Mouse (Mus musculus) erythroid progenitor cell, adult 5-6 weeks (primary cell): ENCODE data around the gene Sox15. TPM values are rescaled to one million over a fixed set of nuclear protein-coding genes. Genes with fewer than 3 reads are reported as not detected.
"Not testable (repeated sequence)": the region's sequence is repeated elsewhere in the genome, so short reads cannot be mapped to it uniquely, and the experiment has no call there.

Experiments
- ATAC-seq: replicated peaks from 2 replicates; pipeline ENCODE4 v1.8.0; 2016; ENCODE audit warnings: moderate number of reproducible peaks, mild to moderate bottlenecking, moderate TSS enrichment, inconsistent platforms; ENCODE audit not compliant: poor library complexity, low FRiP score, severe bottlenecking
- total RNA-seq, 2 experiments: library from RNA; stranded (forward) in 1 of 2; stranded (reverse) in 1 of 2; fragments of 150-400 nt in 1 of 2; fragments of 186-747, 209-891 nt in 1 of 2; gene quantifications; 2 replicates each; pipeline versions ENCODE4 v1.2.3 to v1.2.4; 2015 to 2017; ENCODE audit warnings: low replicate concordance in 2 of 2

The Sox15 gene
- total RNA-seq, 2 experiments from 2014 or later, result not detected

DNA sequence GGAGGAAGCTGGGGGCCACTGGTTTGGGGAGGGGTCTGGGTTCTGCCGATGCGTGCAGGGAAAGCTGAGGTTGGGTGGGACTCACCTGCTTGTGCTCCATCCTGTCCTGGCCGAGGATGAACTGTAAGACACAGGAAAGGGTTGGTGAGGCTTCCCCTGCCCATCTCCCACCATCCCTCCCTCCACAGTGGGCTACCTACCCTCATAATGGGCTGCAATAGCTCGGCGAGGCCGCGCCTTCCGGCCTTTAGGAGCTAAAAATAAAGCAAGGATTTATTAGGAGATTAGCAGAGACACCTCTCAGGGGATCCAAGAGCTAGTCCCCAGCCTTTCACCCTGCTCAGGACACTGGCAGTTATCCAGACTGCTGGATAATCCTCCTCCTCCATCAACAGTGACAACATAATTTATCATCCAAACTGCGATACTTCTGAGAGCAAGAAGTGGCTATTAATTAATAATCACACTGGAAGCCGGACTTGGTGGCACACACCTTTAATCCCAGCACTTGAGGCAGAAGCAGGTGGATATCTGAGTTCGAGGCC, 38.4 kb downstream of the Sox15 start:
- no peak for ATAC-seq

DNA sequence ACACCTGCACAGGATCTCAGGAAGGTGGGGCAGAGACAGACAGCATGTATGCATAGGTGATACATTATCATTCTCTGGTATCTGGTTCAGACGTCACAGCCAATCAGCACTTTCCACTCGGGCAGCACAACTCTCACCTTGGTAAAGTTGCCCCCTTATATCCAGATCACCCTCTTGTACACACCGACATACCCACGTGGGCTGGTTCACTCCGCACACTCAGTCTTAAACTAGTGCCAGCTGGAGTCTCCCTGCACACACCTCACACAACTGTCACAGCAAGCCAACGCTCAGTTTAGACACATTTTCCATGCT, 39.9 kb downstream of the Sox15 start:
- ATAC-seq, result no peak

GRCm38 (mm10) chr11:69695361-69696181, 40.5 kb downstream of the Sox15 start, which contains the start of the genes Tnfsf12 and Tnfsfm13:
TSS of gene Tnfsf12 (minus strand) at chr11:69695849.
TSS of gene Tnfsfm13 (minus strand) at chr11:69696098.
- no peak for ATAC-seq

GRCm38 (mm10) chr11:69697396-69697795, 42.3 kb downstream of the Sox15 start:
- no peak for ATAC-seq

GRCm38 (mm10) chr11:69698574-69698973, 43.5 kb downstream of the Sox15 start:
- ATAC-seq, result no peak

DNA sequence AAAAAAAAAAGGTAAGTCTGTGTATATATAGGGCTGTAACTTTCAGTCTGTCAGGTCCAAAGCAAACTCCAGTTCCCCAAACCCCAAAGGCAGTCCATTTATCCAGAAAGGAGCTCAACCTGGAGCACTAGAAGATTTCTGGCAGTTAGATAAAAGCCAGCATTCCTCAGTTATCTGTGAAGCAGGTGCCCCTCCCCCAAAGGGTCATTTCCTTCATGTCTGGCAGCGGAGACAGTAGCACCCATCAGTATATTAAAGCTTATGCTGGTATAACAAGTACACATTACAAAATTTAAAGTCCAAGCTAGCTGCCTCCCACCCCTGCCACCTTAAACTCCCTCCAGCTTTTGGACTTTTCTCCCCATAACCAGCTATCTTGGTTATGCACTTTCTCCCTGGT, 44.5 kb downstream of the Sox15 start:
- ATAC-seq, result no peak

DNA sequence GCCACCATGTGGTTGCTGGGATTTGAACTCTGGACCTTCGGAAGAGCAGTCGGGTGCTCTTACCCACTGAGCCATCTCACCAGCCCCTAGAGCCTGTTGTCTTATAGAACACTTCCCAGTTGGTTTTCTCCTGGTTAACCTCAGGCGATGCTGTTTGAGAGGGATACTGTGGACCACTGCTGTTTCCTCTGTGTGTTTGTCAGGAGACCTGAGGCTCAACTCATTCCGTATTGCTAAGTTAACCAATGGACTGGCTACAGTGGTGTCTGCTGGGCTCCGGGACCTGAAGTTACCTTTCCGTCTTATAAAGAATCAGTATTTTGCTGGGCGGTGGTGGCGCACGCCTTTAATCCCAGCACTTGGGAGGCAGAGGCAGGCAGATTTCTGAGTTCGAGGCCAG, 47.8 kb downstream of the Sox15 start:
- not testable (repeated sequence) for ATAC-seq

- ATAC-seq, result not testable (repeated sequence)
These were observed 48.3 kb downstream of the Sox15 start for GRCm38 (mm10) chr11:69703381-69703780.

GRCm38 (mm10) chr11:69703814-69704612, 48.9 kb downstream of the Sox15 start:
- ATAC-seq, result no peak

DNA sequence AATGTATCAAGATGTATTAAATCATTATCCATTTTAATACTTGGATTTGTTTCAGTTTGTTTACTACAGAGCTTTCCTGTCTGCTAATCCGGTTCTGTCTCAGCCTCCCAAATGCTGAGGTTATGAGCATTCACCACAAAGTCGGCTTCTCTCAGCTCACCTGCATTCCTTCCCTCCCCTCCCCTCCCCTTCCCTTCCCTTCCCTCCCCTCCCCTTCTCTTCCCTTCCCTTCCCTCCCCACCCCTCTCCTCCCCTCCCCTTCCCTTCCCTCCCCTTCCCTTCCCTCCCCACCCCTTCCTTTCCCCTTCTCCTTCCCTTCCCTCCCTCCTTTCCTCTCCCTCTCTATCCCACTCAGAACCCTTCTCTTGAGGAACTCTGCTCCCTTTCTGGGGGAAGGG, 49.5 kb downstream of the Sox15 start:
- no peak for ATAC-seq

Other genes starting within 250 kb of the Sox15 start
Only the 30 nearest of the 34 such genes appear.
- not detected in 2 replicates for gene Dnah2, start 106.2 kb upstream of the Sox15 start, total RNA-seq (2015; ENCODE audit: low replicate concordance)
- 0.13 TPM in 1 of 2 replicates, not detected in the other for gene Dnah2, start 106.2 kb upstream of the Sox15 start, total RNA-seq (2017; ENCODE audit: low replicate concordance)
- 2.5 and 2.9 TPM in 2 replicates for gene Efnb3, start 95.1 kb upstream of the Sox15 start, total RNA-seq (2015; ENCODE audit: low replicate concordance)
- gene Efnb3, start 95.1 kb upstream of the Sox15 start, total RNA-seq (2017; ENCODE audit: low replicate concordance), result 0.77 and 1.1 TPM in 2 replicates
- 13.8 and 48.3 TPM in 2 replicates for gene Wrap53, start 75.1 kb upstream of the Sox15 start, total RNA-seq (2015; ENCODE audit: low replicate concordance)
- gene Wrap53, start 75.1 kb upstream of the Sox15 start, total RNA-seq (2017; ENCODE audit: low replicate concordance), result 13.5 and 18.4 TPM in 2 replicates
- 38.2 and 75.9 TPM in 2 replicates for gene Trp53, start 75.0 kb upstream of the Sox15 start, total RNA-seq (2015; ENCODE audit: low replicate concordance)
- gene Trp53, start 75.0 kb upstream of the Sox15 start, total RNA-seq (2017; ENCODE audit: low replicate concordance), result 12.2 TPM in 2 replicates
- 20.9 and 36.5 TPM in 2 replicates for gene Atp1b2, start 49.4 kb upstream of the Sox15 start, total RNA-seq (2015; ENCODE audit: low replicate concordance)
- gene Atp1b2, start 49.4 kb upstream of the Sox15 start, total RNA-seq (2017; ENCODE audit: low replicate concordance), result 3.5 and 4.5 TPM in 2 replicates
- gene Shbg, start 37.4 kb upstream of the Sox15 start, total RNA-seq (2015; ENCODE audit: low replicate concordance), result not detected in 2 replicates
- not detected in 2 replicates for gene Shbg, start 37.4 kb upstream of the Sox15 start, total RNA-seq (2017; ENCODE audit: low replicate concordance)
- gene Sat2, start 33.3 kb upstream of the Sox15 start, total RNA-seq (2015; ENCODE audit: low replicate concordance), result not detected in 2 replicates
- gene Sat2, start 33.3 kb upstream of the Sox15 start, total RNA-seq (2017; ENCODE audit: low replicate concordance), result not detected in 2 replicates
- 18.0 and 24.9 TPM in 2 replicates for gene Fxr2, start 22.3 kb upstream of the Sox15 start, total RNA-seq (2015; ENCODE audit: low replicate concordance)
- gene Fxr2, start 22.3 kb upstream of the Sox15 start, total RNA-seq (2017; ENCODE audit: low replicate concordance), result 42.4 and 44.2 TPM in 2 replicates
- gene Mpdu1, start 7.3 kb downstream of the Sox15 start, total RNA-seq (2015; ENCODE audit: low replicate concordance), result 12.2 and 16.2 TPM in 2 replicates
- 17.7 and 28.4 TPM in 2 replicates for gene Mpdu1, start 7.3 kb downstream of the Sox15 start, total RNA-seq (2017; ENCODE audit: low replicate concordance)
- gene Cd68, start 10.8 kb downstream of the Sox15 start, total RNA-seq (2015; ENCODE audit: low replicate concordance), result 65.0 and 66.7 TPM in 2 replicates
- gene Cd68, start 10.8 kb downstream of the Sox15 start, total RNA-seq (2017; ENCODE audit: low replicate concordance), result 39.1 and 47.7 TPM in 2 replicates
- gene Eif4a1, start 17.1 kb downstream of the Sox15 start, total RNA-seq (2015; ENCODE audit: low replicate concordance), result 233 and 247 TPM in 2 replicates
- 229 and 230 TPM in 2 replicates for gene Eif4a1, start 17.1 kb downstream of the Sox15 start, total RNA-seq (2017; ENCODE audit: low replicate concordance)
- gene Senp3, start 26.8 kb downstream of the Sox15 start, total RNA-seq (2015; ENCODE audit: low replicate concordance), result 32.3 and 41.8 TPM in 2 replicates
- 24.8 and 43.4 TPM in 2 replicates for gene Senp3, start 26.8 kb downstream of the Sox15 start, total RNA-seq (2017; ENCODE audit: low replicate concordance)
- 3.2 TPM in 1 of 2 replicates, not detected in the other for gene Tnfsf13, start 30.5 kb downstream of the Sox15 start, total RNA-seq (2015; ENCODE audit: low replicate concordance)
- 4.1 TPM in 1 of 2 replicates, not detected in the other for gene Tnfsf13, start 30.5 kb downstream of the Sox15 start, total RNA-seq (2017; ENCODE audit: low replicate concordance)
- 1.3 and 7.2 TPM in 2 replicates for gene Tnfsf12, start 40.5 kb downstream of the Sox15 start, total RNA-seq (2015; ENCODE audit: low replicate concordance)
- not detected in 2 replicates for gene Tnfsf12, start 40.5 kb downstream of the Sox15 start, total RNA-seq (2017; ENCODE audit: low replicate concordance)
- 1.8 TPM in 1 of 2 replicates, not detected in the other for gene Tnfsfm13, start 40.8 kb downstream of the Sox15 start, total RNA-seq (2015; ENCODE audit: low replicate concordance)
- gene Tnfsfm13, start 40.8 kb downstream of the Sox15 start, total RNA-seq (2017; ENCODE audit: low replicate concordance), result 6.4 and 9.4 TPM in 2 replicates
- 124 and 145 TPM in 2 replicates for gene Polr2a, start 103.3 kb downstream of the Sox15 start, total RNA-seq (2015; ENCODE audit: low replicate concordance)
- gene Polr2a, start 103.3 kb downstream of the Sox15 start, total RNA-seq (2017; ENCODE audit: low replicate concordance), result 131 and 162 TPM in 2 replicates
- gene Slc35g3, start 106.7 kb downstream of the Sox15 start, total RNA-seq (2015; ENCODE audit: low replicate concordance), result not detected in 2 replicates
- not detected in 2 replicates for gene Slc35g3, start 106.7 kb downstream of the Sox15 start, total RNA-seq (2017; ENCODE audit: low replicate concordance)
- 2.9 and 3.8 TPM in 2 replicates for gene Zbtb4, start 110.6 kb downstream of the Sox15 start, total RNA-seq (2015; ENCODE audit: low replicate concordance)
- 0.77 and 3.0 TPM in 2 replicates for gene Zbtb4, start 110.6 kb downstream of the Sox15 start, total RNA-seq (2017; ENCODE audit: low replicate concordance)
- gene Chrnb1, start 140.6 kb downstream of the Sox15 start, total RNA-seq (2015; ENCODE audit: low replicate concordance), result not detected in 2 replicates
- gene Chrnb1, start 140.6 kb downstream of the Sox15 start, total RNA-seq (2017; ENCODE audit: low replicate concordance), result 0.77 TPM in 1 of 2 replicates, not detected in the other
- not detected in 2 replicates for gene Fgf11, start 146.5 kb downstream of the Sox15 start, total RNA-seq (2015; ENCODE audit: low replicate concordance)
- gene Fgf11, start 146.5 kb downstream of the Sox15 start, total RNA-seq (2017; ENCODE audit: low replicate concordance), result not detected in 2 replicates
- not detected in 2 replicates for gene Tmem102, start 150.3 kb downstream of the Sox15 start, total RNA-seq (2015; ENCODE audit: low replicate concordance)
- not detected in 2 replicates for gene Tmem102, start 150.3 kb downstream of the Sox15 start, total RNA-seq (2017; ENCODE audit: low replicate concordance)
- not detected in 2 replicates for gene Gm39566, start 160.0 kb downstream of the Sox15 start, total RNA-seq (2015; ENCODE audit: low replicate concordance)
- not detected in 2 replicates for gene Gm39566, start 160.0 kb downstream of the Sox15 start, total RNA-seq (2017; ENCODE audit: low replicate concordance)
- not detected in 2 replicates for gene Spem2, start 163.2 kb downstream of the Sox15 start, total RNA-seq (2015; ENCODE audit: low replicate concordance)
- not detected in 2 replicates for gene Spem2, start 163.2 kb downstream of the Sox15 start, total RNA-seq (2017; ENCODE audit: low replicate concordance)
- not detected in 2 replicates for gene Spem1, start 166.9 kb downstream of the Sox15 start, total RNA-seq (2015; ENCODE audit: low replicate concordance)
- not detected in 2 replicates for gene Spem1, start 166.9 kb downstream of the Sox15 start, total RNA-seq (2017; ENCODE audit: low replicate concordance)
- 0.72 and 0.84 TPM in 2 replicates for gene Nlgn2, start 182.5 kb downstream of the Sox15 start, total RNA-seq (2015; ENCODE audit: low replicate concordance)
- gene Nlgn2, start 182.5 kb downstream of the Sox15 start, total RNA-seq (2017; ENCODE audit: low replicate concordance), result 0.08 and 0.26 TPM in 2 replicates
- gene Tmem256, start 183.2 kb downstream of the Sox15 start, total RNA-seq (2015; ENCODE audit: low replicate concordance), result 258 and 276 TPM in 2 replicates
- gene Tmem256, start 183.2 kb downstream of the Sox15 start, total RNA-seq (2017; ENCODE audit: low replicate concordance), result 123 and 303 TPM in 2 replicates
- 24.9 and 26.0 TPM in 2 replicates for gene Plscr3, start 191.1 kb downstream of the Sox15 start, total RNA-seq (2015; ENCODE audit: low replicate concordance)
- gene Plscr3, start 191.1 kb downstream of the Sox15 start, total RNA-seq (2017; ENCODE audit: low replicate concordance), result 15.1 and 27.7 TPM in 2 replicates
- 5.9 and 6.8 TPM in 2 replicates for gene Tnk1, start 203.4 kb downstream of the Sox15 start, total RNA-seq (2015; ENCODE audit: low replicate concordance)
- 7.3 and 8.1 TPM in 2 replicates for gene Tnk1, start 203.4 kb downstream of the Sox15 start, total RNA-seq (2017; ENCODE audit: low replicate concordance)
- gene Tmem95, start 222.7 kb downstream of the Sox15 start, total RNA-seq (2015; ENCODE audit: low replicate concordance), result not detected in 2 replicates
- not detected in 2 replicates for gene Tmem95, start 222.7 kb downstream of the Sox15 start, total RNA-seq (2017; ENCODE audit: low replicate concordance)
- 0.72 and 0.84 TPM in 2 replicates for gene Kctd11, start 226.1 kb downstream of the Sox15 start, total RNA-seq (2015; ENCODE audit: low replicate concordance)
- gene Kctd11, start 226.1 kb downstream of the Sox15 start, total RNA-seq (2017; ENCODE audit: low replicate concordance), result 0.13 TPM in 1 of 2 replicates, not detected in the other